Mouse (Mus musculus) liver, embryonic 11.5 days (tissue): Measurements from ENCODE around the gene Gnaz. TPM values are rescaled to one million over a fixed set of nuclear protein-coding genes. Genes with fewer than 3 reads are reported as not detected.

Source experiments
- ATAC-seq: fragments of 200-750 bp; cut with Nextera tagmentation; replicated peaks from 2 replicates; pipeline ENCODE4 v1.8.0; 2017; ENCODE audit warnings: moderate number of reproducible peaks, mild to moderate bottlenecking, moderate TSS enrichment, moderate library complexity; ENCODE audit not compliant: low FRiP score
- DNase-seq: peaks from one replicate; pipeline ENCODE4 v3.0.0-alpha.2; 2017; ENCODE audit warnings: low spot score
- H3K27ac ChIP-seq: fragments of 300-500 bp; sonication (generic); 2 replicates; pipeline ENCODE4 v1.5.1; 2014; ENCODE audit warnings: mild to moderate bottlenecking, low read depth, low read length, control low read depth
- H3K27me3 ChIP-seq: fragments of 300-500 bp; sonication (generic); replicated peaks from 2 replicates; pipeline ENCODE4 v1.6.1; 2014; ENCODE audit warnings: low read length, mixed read lengths; ENCODE audit not compliant: control insufficient read depth, insufficient read depth
- H3K36me3 ChIP-seq: fragments of 300-500 bp; sonication (generic); 2 replicates; pipeline ENCODE4 v1.6.1; 2014; ENCODE audit warnings: mild to moderate bottlenecking, low read length, moderate library complexity, mixed read lengths; ENCODE audit not compliant: control insufficient read depth, insufficient read depth
- H3K4me1 ChIP-seq: fragments of 300-500 bp; sonication (generic); replicated peaks from 2 replicates; pipeline ENCODE4 v1.6.1; 2014; ENCODE audit warnings: low read length, mixed read lengths; ENCODE audit not compliant: control insufficient read depth, insufficient read depth
- H3K4me2 ChIP-seq: fragments of 300-500 bp; sonication (generic); 2 replicates; pipeline ENCODE4 v1.6.1; 2014; ENCODE audit warnings: mild to moderate bottlenecking, control low read depth, moderate library complexity
- H3K4me3 ChIP-seq: fragments of 300-500 bp; sonication (generic); 2 replicates; pipeline ENCODE4 v1.5.1; 2014; ENCODE audit warnings: low read depth, low read length, control low read depth
- H3K9ac ChIP-seq: fragments of 300-500 bp; sonication (generic); 2 replicates; pipeline ENCODE4 v1.6.1; 2014; ENCODE audit warnings: low read depth, low read length, control low read depth
- H3K9me3 ChIP-seq: fragments of 300-500 bp; sonication (generic); 2 replicates; pipeline ENCODE4 v1.6.1; 2016; ENCODE audit warnings: low read length, inconsistent platforms, mixed read lengths; ENCODE audit not compliant: control insufficient read depth
- WGBS: fragments of 180-500 bp; shearing (Covaris S2); extraction: QIAGEN DNeasy Blood & Tissue Kit; methylation state at CpG from one replicate; pipeline ENCODE4 v1.1.7; 2014; 5-methylcytosine and 5-hydroxymethylcytosine counted together
- polyA plus RNA-seq: library from polyadenylated mRNA; unstranded; fragments of >200 nt; fragmentation: Nextera tagmentation; extraction: Ambion mirVana; gene quantifications from 2 replicates; pipeline ENCODE4 v1.2.1, GENCODE M21; 2014

Gnaz gene
- polyA plus RNA-seq, 1 experiment from 2014 or later = 13.6 TPM

GRCm38 (mm10) chr10:74940795-74941194, 26.2 kb upstream of the Gnaz start:
- no peak overlapping the region for H3K4me3 ChIP-seq
- no peaks in the 10 kb centered on the region for H3K4me1 ChIP-seq
- H3K36me3 ChIP-seq = no peaks in the 10 kb centered on the region
- no peak overlapping the region for H3K4me2 ChIP-seq
- H3K27ac ChIP-seq = no peak overlapping the region
- WGBS = 82% methylated on average over 1 of the region's 1 CpGs
- ATAC-seq (no peak), DNase-seq (no peak)
- H3K9ac ChIP-seq = no peak overlapping the region
- no peaks in the 10 kb centered on the region for H3K9me3 ChIP-seq
- no peaks in the 10 kb centered on the region for H3K27me3 ChIP-seq

GRCm38 (mm10) chr10:74952830-74953443, 14.0 kb upstream of the Gnaz start:
- Histone ChIP-seq H3K36me3 (no peaks in the 10 kb centered on the region), H3K27me3 (no peaks in the 10 kb centered on the region), H3K4me2 (no peak overlapping the region), H3K4me1 (no peaks in the 10 kb centered on the region), H3K9ac (no peak overlapping the region), H3K4me3 (no peak overlapping the region), H3K27ac (no peak overlapping the region), H3K9me3 (no peaks in the 10 kb centered on the region)
- no peak for ATAC-seq
- WGBS = 53% methylated on average over 9 of the region's 9 CpGs
- DNase-seq = no peak

GRCm38 (mm10) chr10:74964380-74964779, 2.6 kb upstream of the Gnaz start:
- H3K4me2 ChIP-seq = no peak overlapping the region
- H3K36me3 ChIP-seq = no peaks in the 10 kb centered on the region
- no peak overlapping the region for H3K4me3 ChIP-seq
- no peak overlapping the region for H3K9ac ChIP-seq
- ATAC-seq (no peak), DNase-seq (no peak)
- WGBS = 89% methylated on average over 1 of the region's 1 CpGs
- H3K27ac ChIP-seq = no peak overlapping the region
- peaks cover 10% of the 10 kb centered on the region for H3K4me1 ChIP-seq
- peaks cover 17% of the 10 kb centered on the region for H3K27me3 ChIP-seq
- H3K9me3 ChIP-seq = no peaks in the 10 kb centered on the region

GRCm38 (mm10) chr10:74967651-74968267, 782 bp downstream of the Gnaz start:
- H3K27ac ChIP-seq = no peak overlapping the region
- H3K4me1 ChIP-seq = peaks cover 10% of the 10 kb centered on the region
- H3K36me3 ChIP-seq = no peaks in the 10 kb centered on the region
- H3K27me3 ChIP-seq = peaks cover 17% of the 10 kb centered on the region
- H3K9me3 ChIP-seq = no peaks in the 10 kb centered on the region
- WGBS = 7% methylated on average over 25 of the region's 25 CpGs
- ATAC-seq (peak; percentile 3; the same call in 1 of the 2 replicates), DNase-seq (no peak)
- peak overlapping the region; percentile 89 for H3K4me2 ChIP-seq
- H3K9ac ChIP-seq = peak overlapping the region; percentile 48; the same call in 1 of the 2 replicates
- peak overlapping the region; percentile 64 for H3K4me3 ChIP-seq

GRCm38 (mm10) chr10:74969266-74969665, 2.3 kb downstream of the Gnaz start:
- peaks cover 10% of the 10 kb centered on the region for H3K4me1 ChIP-seq
- H3K4me2 ChIP-seq = no peak overlapping the region; the same call in 1 of the 2 replicates
- ATAC-seq = no peak
- WGBS = 71% methylated on average over 2 of the region's 2 CpGs
- peaks cover 17% of the 10 kb centered on the region for H3K27me3 ChIP-seq
- H3K9ac ChIP-seq = no peak overlapping the region
- no peaks in the 10 kb centered on the region for H3K36me3 ChIP-seq
- no peaks in the 10 kb centered on the region for H3K9me3 ChIP-seq
- no peak overlapping the region for H3K4me3 ChIP-seq
- no peak for DNase-seq
- no peak overlapping the region for H3K27ac ChIP-seq

- 76% methylated on average over 6 of the region's 6 CpGs for WGBS
Measured at GRCm38 (mm10) chr10:74973026-74973425, 6.0 kb downstream of the Gnaz start.

GRCm38 (mm10) chr10:74975626-74976025, 8.6 kb downstream of the Gnaz start:
- 59% methylated on average over 7 of the region's 7 CpGs for WGBS
- Histone ChIP-seq H3K4me2 (no peak overlapping the region), H3K9ac (no peak overlapping the region), H3K9me3 (no peaks in the 10 kb centered on the region), H3K27me3 (no peaks in the 10 kb centered on the region), H3K4me3 (no peak overlapping the region), H3K36me3 (no peaks in the 10 kb centered on the region), H3K27ac (no peak overlapping the region), H3K4me1 (peaks cover 3% of the 10 kb centered on the region; the same call in 1 of the 2 replicates)
- DNase-seq = no peak
- ATAC-seq = no peak

More at GRCm38 (mm10) chr10:74973026-74973425, 6.0 kb downstream of the Gnaz start:
- H3K36me3 ChIP-seq = no peaks in the 10 kb centered on the region
- H3K27ac ChIP-seq = no peak overlapping the region
- ATAC-seq (no peak), DNase-seq (no peak)
- peaks cover 7% of the 10 kb centered on the region for H3K4me1 ChIP-seq
- H3K9me3 ChIP-seq = no peaks in the 10 kb centered on the region
- no peak overlapping the region for H3K4me3 ChIP-seq
- no peak overlapping the region for H3K4me2 ChIP-seq
- peaks cover 5% of the 10 kb centered on the region for H3K27me3 ChIP-seq
- H3K9ac ChIP-seq = no peak overlapping the region

GRCm38 (mm10) chr10:74976429-74976828, 9.5 kb downstream of the Gnaz start:
- Histone ChIP-seq H3K4me2 (no peak overlapping the region), H3K9me3 (no peaks in the 10 kb centered on the region), H3K4me3 (no peak overlapping the region), H3K36me3 (no peaks in the 10 kb centered on the region), H3K27me3 (no peaks in the 10 kb centered on the region), H3K9ac (no peak overlapping the region), H3K27ac (no peak overlapping the region), H3K4me1 (peaks cover 3% of the 10 kb centered on the region; the same call in 1 of the 2 replicates)
- ATAC-seq (0 out of 2 replicates have a peak, but pooled peaks have one; percentile 35), DNase-seq (no peak)
- WGBS = 52% methylated on average over 7 of the region's 7 CpGs

GRCm38 (mm10) chr10:74978056-74978455, 11.1 kb downstream of the Gnaz start:
- ATAC-seq (no peak), DNase-seq (no peak)
- no peaks in the 10 kb centered on the region for H3K36me3 ChIP-seq
- H3K27ac ChIP-seq = no peak overlapping the region
- H3K4me3 ChIP-seq = no peak overlapping the region
- no peak overlapping the region for H3K4me2 ChIP-seq
- no peaks in the 10 kb centered on the region for H3K27me3 ChIP-seq
- peaks cover 3% of the 10 kb centered on the region; the same call in 1 of the 2 replicates for H3K4me1 ChIP-seq
- no peaks in the 10 kb centered on the region for H3K9me3 ChIP-seq
- H3K9ac ChIP-seq = no peak overlapping the region
- WGBS = 74% methylated on average over 4 of the region's 4 CpGs
